Mouse (Mus musculus) embryonic facial prominence, embryonic 13.5 days (tissue): ENCODE results near the gene Rbmxl2. TPM values are rescaled to one million over a fixed set of nuclear protein-coding genes. Genes with fewer than 3 reads are reported as not detected.

Source experiments
- ATAC-seq: fragments of 200-750 bp; cut with Nextera tagmentation; 2 replicates; pipeline ENCODE4 v1.8.0; 2017; ENCODE audit warnings: low read depth; ENCODE audit not compliant: insufficient number of reproducible peaks, insufficient read depth, low FRiP score, low TSS enrichment
- H3K27ac ChIP-seq: fragments of 300-500 bp; sonication (generic); 2 replicates; pipeline ENCODE4 v1.5.1; 2015; ENCODE audit warnings: moderate library complexity, mild to moderate bottlenecking, inconsistent platforms
- H3K27me3 ChIP-seq: fragments of 300-500 bp; sonication (generic); 2 replicates; pipeline ENCODE4 v1.6.1; 2015; ENCODE audit warnings: mild to moderate bottlenecking, inconsistent platforms
- H3K36me3 ChIP-seq: fragments of 300-500 bp; sonication (generic); 2 replicates; pipeline ENCODE4 v1.6.1; 2015; ENCODE audit warnings: mild to moderate bottlenecking, inconsistent platforms
- H3K4me1 ChIP-seq: fragments of 300-500 bp; sonication (generic); 2 replicates; pipeline ENCODE4 v1.6.1; 2015; ENCODE audit warnings: inconsistent platforms
- H3K4me2 ChIP-seq: fragments of 300-500 bp; sonication (generic); 2 replicates; pipeline ENCODE4 v1.6.1; 2015; ENCODE audit warnings: moderate library complexity, mild to moderate bottlenecking, inconsistent platforms
- H3K4me3 ChIP-seq: fragments of 300-500 bp; sonication (generic); 2 replicates; pipeline ENCODE4 v1.5.1; 2015; ENCODE audit warnings: mild to moderate bottlenecking, inconsistent platforms
- H3K9ac ChIP-seq: fragments of 300-500 bp; sonication (generic); 2 replicates; pipeline ENCODE4 v1.6.1; 2015; ENCODE audit warnings: mild to moderate bottlenecking, inconsistent platforms
- H3K9me3 ChIP-seq: fragments of 300-500 bp; sonication (generic); 2 replicates; pipeline ENCODE4 v1.6.1; 2016; ENCODE audit warnings: inconsistent platforms
- WGBS: fragments of 180-500 bp; shearing (Covaris S2); methylation state at CpG from one replicate; pipeline ENCODE4 v1.1.7; 2015; ENCODE audit warnings: mixed read lengths; 5-methylcytosine and 5-hydroxymethylcytosine counted together
- polyA plus RNA-seq: library from polyadenylated mRNA; unstranded; fragments of >200 nt; fragmentation: Nextera tagmentation; extraction: Ambion mirVana; gene quantifications from 2 replicates; pipeline ENCODE4 v1.2.1, GENCODE M21; 2015

The Rbmxl2 gene
- polyA plus RNA-seq, result not detected in 2 replicates

GRCm38 (mm10) chr7:107209204-107209860 is at the start of gene Rbmxl2:
TSS of gene Rbmxl2 (plus strand) at chr7:107209445.
- Histone ChIP-seq H3K27me3 (peaks cover 55% of the 10 kb centered on the region), H3K36me3 (no peaks in the 10 kb centered on the region), H3K9me3 (peaks cover 14% of the 10 kb centered on the region), H3K4me3 (peak within 1 kb of the TSS; percentile 28), H3K27ac (no peak within 1 kb of the TSS), H3K4me1 (no peaks in the 10 kb centered on the region), H3K4me2 (peak within 1 kb of the TSS; percentile 34), H3K9ac (no peak within 1 kb of the TSS)
- ATAC-seq, result no peak
- 40% methylated on average over 70 of the region's 70 CpGs for WGBS

GRCm38 (mm10) chr7:107166690-107167089 is 42.6 kb upstream of the Rbmxl2 start, which contains the start of gene Nlrp14:
TSS of gene Nlrp14 (plus strand) at chr7:107166990.
- H3K36me3 ChIP-seq, result no peaks in the 10 kb centered on the region
- H3K4me1 ChIP-seq, result no peaks in the 10 kb centered on the region
- H3K4me3 ChIP-seq, result no peak within 1 kb of the TSS
- H3K9ac ChIP-seq, result no peak within 1 kb of the TSS
- H3K27me3 ChIP-seq, result no peaks in the 10 kb centered on the region
- WGBS, result 76% methylated on average over 10 of the region's 10 CpGs
- ATAC-seq, result no peak
- H3K4me2 ChIP-seq, result no peak within 1 kb of the TSS
- no peak within 1 kb of the TSS for H3K27ac ChIP-seq
- H3K9me3 ChIP-seq, result no peaks in the 10 kb centered on the region

- Histone ChIP-seq H3K27me3 (no peaks in the 10 kb centered on the region), H3K4me3 (no peak overlapping the region), H3K36me3 (no peaks in the 10 kb centered on the region), H3K27ac (no peak overlapping the region), H3K4me2 (no peak overlapping the region), H3K4me1 (no peaks in the 10 kb centered on the region), H3K9ac (no peak overlapping the region), H3K9me3 (no peaks in the 10 kb centered on the region)
- WGBS, result 42% methylated on average over 2 of the region's 2 CpGs
- ATAC-seq, result no peak
Measured at GRCm38 (mm10) chr7:107180406-107180805, 28.8 kb upstream of the Rbmxl2 start.

GRCm38 (mm10) chr7:107201817-107202216 is 7.4 kb upstream of the Rbmxl2 start:
- Histone ChIP-seq H3K9me3 (no peaks in the 10 kb centered on the region), H3K4me2 (no peak overlapping the region), H3K27me3 (peaks cover 4% of the 10 kb centered on the region; the same call in 1 of the 2 replicates), H3K36me3 (no peaks in the 10 kb centered on the region), H3K27ac (no peak overlapping the region), H3K4me1 (no peaks in the 10 kb centered on the region), H3K4me3 (no peak overlapping the region), H3K9ac (no peak overlapping the region)
- ATAC-seq, result no peak
- 35% methylated on average over 3 of the region's 3 CpGs for WGBS

GRCm38 (mm10) chr7:107207843-107208242 is 1.4 kb upstream of the Rbmxl2 start:
- Histone ChIP-seq H3K4me1 (no peaks in the 10 kb centered on the region), H3K4me2 (no peak overlapping the region), H3K4me3 (no peak overlapping the region), H3K9ac (no peak overlapping the region), H3K27ac (no peak overlapping the region), H3K9me3 (peaks cover 14% of the 10 kb centered on the region), H3K36me3 (no peaks in the 10 kb centered on the region), H3K27me3 (peaks cover 52% of the 10 kb centered on the region)
- WGBS, result 83% methylated on average over 3 of the region's 3 CpGs
- no peak for ATAC-seq

GRCm38 (mm10) chr7:107210126-107210576 is 906 bp downstream of the Rbmxl2 start:
- peak overlapping the region; percentile 34 for H3K4me2 ChIP-seq
- H3K27ac ChIP-seq, result no peak overlapping the region
- H3K4me1 ChIP-seq, result no peaks in the 10 kb centered on the region
- H3K27me3 ChIP-seq, result peaks cover 55% of the 10 kb centered on the region
- no peak for ATAC-seq
- H3K9ac ChIP-seq, result no peak overlapping the region
- H3K36me3 ChIP-seq, result no peaks in the 10 kb centered on the region
- H3K9me3 ChIP-seq, result peaks cover 14% of the 10 kb centered on the region
- H3K4me3 ChIP-seq, result peak overlapping the region; percentile 28
- 26% methylated on average over 77 of the region's 77 CpGs for WGBS

GRCm38 (mm10) chr7:107215723-107216122 is 6.5 kb downstream of the Rbmxl2 start:
- no peak overlapping the region for H3K9ac ChIP-seq

GRCm38 (mm10) chr7:107216845-107217244 is 7.6 kb downstream of the Rbmxl2 start:
- H3K36me3 ChIP-seq, result no peaks in the 10 kb centered on the region
- no peak overlapping the region for H3K9ac ChIP-seq
- no peak for ATAC-seq
- H3K4me1 ChIP-seq, result no peaks in the 10 kb centered on the region
- no peak overlapping the region for H3K27ac ChIP-seq
- no peak overlapping the region for H3K4me2 ChIP-seq
- H3K4me3 ChIP-seq, result no peak overlapping the region
- WGBS, result 70% methylated on average over 2 of the region's 2 CpGs
- H3K9me3 ChIP-seq, result no peaks in the 10 kb centered on the region
- H3K27me3 ChIP-seq, result peaks cover 5% of the 10 kb centered on the region

More at GRCm38 (mm10) chr7:107215723-107216122, 6.5 kb downstream of the Rbmxl2 start:
- Histone ChIP-seq H3K27me3 (peaks cover 16% of the 10 kb centered on the region), H3K27ac (no peak overlapping the region), H3K36me3 (no peaks in the 10 kb centered on the region), H3K4me1 (no peaks in the 10 kb centered on the region), H3K4me3 (no peak overlapping the region), H3K4me2 (no peak overlapping the region), H3K9me3 (no peaks in the 10 kb centered on the region)
- ATAC-seq, result no peak

GRCm38 (mm10) chr7:107236854-107237253 is 27.6 kb downstream of the Rbmxl2 start:
- H3K36me3 ChIP-seq, result no peaks in the 10 kb centered on the region
- H3K4me2 ChIP-seq, result no peak overlapping the region
- H3K27me3 ChIP-seq, result no peaks in the 10 kb centered on the region
- no peak overlapping the region for H3K9ac ChIP-seq
- H3K9me3 ChIP-seq, result no peaks in the 10 kb centered on the region
- no peak overlapping the region for H3K27ac ChIP-seq
- no peaks in the 10 kb centered on the region for H3K4me1 ChIP-seq
- WGBS, result 33% methylated on average over 3 of the region's 3 CpGs
- no peak overlapping the region for H3K4me3 ChIP-seq
- no peak for ATAC-seq

- Histone ChIP-seq H3K9ac (no peak overlapping the region), H3K27me3 (no peaks in the 10 kb centered on the region), H3K4me3 (no peak overlapping the region), H3K4me1 (no peaks in the 10 kb centered on the region), H3K4me2 (no peak overlapping the region), H3K9me3 (no peaks in the 10 kb centered on the region), H3K27ac (no peak overlapping the region), H3K36me3 (no peaks in the 10 kb centered on the region)
- 74% methylated on average over 3 of the region's 3 CpGs for WGBS
- no peak for ATAC-seq
Measured at GRCm38 (mm10) chr7:107237498-107237897, 28.3 kb downstream of the Rbmxl2 start.

- Histone ChIP-seq H3K36me3 (no peaks in the 10 kb centered on the region), H3K4me1 (no peaks in the 10 kb centered on the region), H3K4me3 (no peak overlapping the region), H3K27ac (no peak overlapping the region), H3K9me3 (no peaks in the 10 kb centered on the region), H3K27me3 (no peaks in the 10 kb centered on the region), H3K4me2 (no peak overlapping the region), H3K9ac (no peak overlapping the region)
- 82% methylated on average over 5 of the region's 5 CpGs for WGBS
- ATAC-seq, result no peak
Measured at GRCm38 (mm10) chr7:107241371-107241883, 32.2 kb downstream of the Rbmxl2 start.
